Mouse (Mus musculus): ENCODE results near the gene Clca3b.
"Not testable (repeated sequence)": the region's sequence is repeated elsewhere in the genome, so short reads cannot be mapped to it uniquely, and the experiment has no call there.

GRCm38 (mm10) chr3:144872012-144872411, 22.9 kb upstream of the Clca3b start:
- TF ChIP-seq CTCF (IDR thresholded peaks at IDR 0.05); POLR2A (IDR thresholded peaks at IDR 0.05; ENCODE audit: insufficient read depth, low read depth, low read length): not testable (repeated sequence)
